Mouse (Mus musculus) midbrain, embryonic 15.5 days (tissue): ENCODE data around the gene Rnf8. TPM values are rescaled to one million over a fixed set of nuclear protein-coding genes. Genes with fewer than 3 reads are reported as not detected.

Experiments used
- ATAC-seq: fragments of 200-750 bp; cut with Nextera tagmentation; replicated peaks from 2 replicates; pipeline ENCODE4 v1.8.0; 2017; ENCODE audit warnings: moderate TSS enrichment
- H3K27ac ChIP-seq: fragments of 300-500 bp; sonication (generic); 2 replicates; pipeline ENCODE4 v1.5.1; 2015; ENCODE audit warnings: mild to moderate bottlenecking, inconsistent platforms
- H3K27me3 ChIP-seq: fragments of 300-500 bp; sonication (generic); replicated peaks from 2 replicates; pipeline ENCODE4 v1.6.1; 2015; ENCODE audit warnings: inconsistent platforms
- H3K36me3 ChIP-seq: fragments of 300-500 bp; sonication (generic); replicated peaks from 2 replicates; pipeline ENCODE4 v1.6.1; 2015; ENCODE audit warnings: inconsistent platforms
- H3K4me1 ChIP-seq: fragments of 300-500 bp; sonication (generic); 2 replicates; pipeline ENCODE4 v1.6.1; 2015; ENCODE audit warnings: inconsistent platforms
- H3K4me2 ChIP-seq: fragments of 300-500 bp; sonication (generic); 2 replicates; pipeline ENCODE4 v1.6.1; 2015; ENCODE audit warnings: inconsistent platforms, mild to moderate bottlenecking, moderate library complexity
- H3K4me3 ChIP-seq: fragments of 300-500 bp; sonication (generic); 2 replicates; pipeline ENCODE4 v1.5.1; 2015; ENCODE audit warnings: mild to moderate bottlenecking, inconsistent platforms
- H3K9ac ChIP-seq: fragments of 300-500 bp; sonication (generic); 2 replicates; pipeline ENCODE4 v1.6.1; 2015; ENCODE audit warnings: mild to moderate bottlenecking, inconsistent platforms
- H3K9me3 ChIP-seq: fragments of 300-500 bp; sonication (generic); 2 replicates; pipeline ENCODE4 v1.6.1; 2016; ENCODE audit warnings: inconsistent platforms
- WGBS: fragments of 180-500 bp; shearing (Covaris S2); methylation state at CpG from one replicate; pipeline ENCODE4 v1.1.7; 2015; ENCODE audit warnings: mixed read lengths; 5-methylcytosine and 5-hydroxymethylcytosine counted together
- polyA plus RNA-seq: library from polyadenylated mRNA; unstranded; fragments of >200 nt; fragmentation: Nextera tagmentation; extraction: Ambion mirVana; gene quantifications from 2 replicates; pipeline ENCODE4 v1.2.1, GENCODE M21; 2015

The Rnf8 gene
- polyA plus RNA-seq, 1 experiment from 2014 or later = 85.6 TPM

DNA sequence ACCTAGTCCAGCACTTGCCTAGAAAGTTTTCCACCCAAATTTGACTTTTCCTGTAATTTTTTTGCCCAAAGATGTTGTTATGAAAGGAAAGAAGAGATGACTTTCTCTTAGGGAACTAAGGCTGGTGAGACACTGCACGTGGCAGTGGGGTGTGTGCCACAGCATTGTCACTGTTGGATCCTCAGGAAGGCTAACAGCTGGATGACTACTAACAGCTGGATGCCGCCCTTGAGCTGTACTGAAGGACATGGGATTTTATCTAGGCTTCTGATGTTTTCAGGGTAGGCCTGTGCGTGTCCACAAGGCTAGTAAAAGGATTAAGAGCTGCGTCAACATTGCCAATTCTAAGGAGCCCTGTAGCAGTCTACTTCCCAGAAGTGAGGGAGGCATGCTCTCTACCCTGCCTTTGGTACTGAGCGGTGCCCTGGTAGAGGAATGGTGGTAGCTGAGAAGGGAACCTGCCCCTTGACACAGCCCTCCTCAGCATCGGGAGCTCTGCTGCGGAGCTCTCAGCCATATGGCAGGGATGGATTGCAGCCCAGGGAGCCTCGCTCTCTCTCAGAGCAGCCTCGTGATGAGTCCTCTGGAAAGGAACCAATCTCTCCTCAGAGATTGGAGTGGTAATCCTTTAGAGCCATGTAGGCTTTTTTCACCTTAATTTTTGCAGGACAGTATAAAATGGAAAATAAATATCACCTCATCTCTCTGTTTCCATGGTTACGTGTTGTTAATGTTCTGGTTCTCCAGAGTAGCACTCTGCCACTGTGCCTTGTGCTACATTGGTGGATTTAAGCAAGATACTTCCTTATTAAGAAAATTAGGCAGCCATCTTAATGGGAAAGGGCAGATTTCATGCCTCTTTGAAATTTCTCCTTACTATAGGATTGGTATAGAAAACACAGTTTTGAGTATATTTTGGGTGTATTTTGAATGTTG is 53.7 kb downstream of the Rnf8 start:
- H3K27me3 ChIP-seq = no peaks in the 10 kb centered on the region
- H3K27ac ChIP-seq = peak overlapping the region; percentile 74
- peaks cover 10% of the 10 kb centered on the region for H3K4me1 ChIP-seq
- no peak overlapping the region for H3K9ac ChIP-seq
- H3K9me3 ChIP-seq = no peaks in the 10 kb centered on the region
- no peak overlapping the region for H3K4me2 ChIP-seq
- peak; percentile 56; the same call in 1 of the 2 replicates for ATAC-seq
- peaks cover under 1% of the 10 kb centered on the region; the same call in 1 of the 2 replicates for H3K36me3 ChIP-seq
- no peak overlapping the region for H3K4me3 ChIP-seq
- 58% methylated on average over 10 of the region's 10 CpGs for WGBS

DNA sequence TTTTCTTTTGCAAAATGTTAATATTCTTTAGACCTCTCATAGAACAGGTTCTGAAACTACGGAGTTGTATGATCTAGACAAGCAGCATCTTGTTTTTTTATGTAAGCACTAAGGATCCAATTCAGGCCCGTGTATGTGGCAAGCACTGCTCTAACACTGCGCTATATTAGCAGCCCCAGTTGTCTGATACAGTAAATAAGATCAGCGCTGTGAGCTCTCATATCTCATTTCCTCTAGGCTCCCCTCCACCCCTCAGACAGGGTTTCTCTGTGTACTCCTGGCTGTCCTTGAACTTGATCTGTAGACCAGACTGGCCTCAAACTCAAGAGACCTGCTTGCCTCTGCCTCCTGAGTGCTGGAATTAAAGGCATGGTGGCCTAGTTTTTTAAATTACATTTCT is 54.4 kb downstream of the Rnf8 start:
- Histone ChIP-seq H3K4me3 (no peak overlapping the region), H3K4me2 (no peak overlapping the region), H3K36me3 (peaks cover 7% of the 10 kb centered on the region; the same call in 1 of the 2 replicates), H3K9ac (no peak overlapping the region), H3K27me3 (no peaks in the 10 kb centered on the region), H3K9me3 (no peaks in the 10 kb centered on the region), H3K27ac (no peak overlapping the region), H3K4me1 (peaks cover 10% of the 10 kb centered on the region)
- WGBS = 88% methylated on average over 4 of the region's 4 CpGs
- no peak for ATAC-seq

DNA sequence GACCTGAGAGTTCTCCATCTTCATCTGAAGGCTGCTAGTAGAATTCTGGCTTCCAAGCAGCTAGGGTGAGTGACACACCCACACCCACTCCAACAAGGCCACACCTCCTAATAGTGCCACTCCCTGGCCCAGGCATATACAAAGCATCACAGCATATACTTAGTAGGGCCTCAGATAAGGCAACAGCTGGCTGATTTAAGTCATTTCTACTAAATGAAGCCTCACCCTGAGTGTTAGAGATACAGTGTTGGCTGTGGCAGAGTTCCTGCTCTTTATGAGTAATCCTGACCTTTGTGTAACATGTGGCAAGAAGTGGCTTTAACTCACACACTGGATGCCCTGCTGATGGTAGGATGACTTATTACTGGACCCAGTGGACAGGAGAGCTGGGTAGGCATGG is 55.3 kb downstream of the Rnf8 start:
- ATAC-seq = no peak
- no peak overlapping the region for H3K9ac ChIP-seq
- no peak overlapping the region for H3K4me3 ChIP-seq
- no peak overlapping the region for H3K27ac ChIP-seq
- H3K4me1 ChIP-seq = peaks cover 10% of the 10 kb centered on the region
- H3K27me3 ChIP-seq = no peaks in the 10 kb centered on the region
- peaks cover 14% of the 10 kb centered on the region; the same call in 1 of the 2 replicates for H3K36me3 ChIP-seq
- H3K9me3 ChIP-seq = no peaks in the 10 kb centered on the region
- no peak overlapping the region for H3K4me2 ChIP-seq

DNA sequence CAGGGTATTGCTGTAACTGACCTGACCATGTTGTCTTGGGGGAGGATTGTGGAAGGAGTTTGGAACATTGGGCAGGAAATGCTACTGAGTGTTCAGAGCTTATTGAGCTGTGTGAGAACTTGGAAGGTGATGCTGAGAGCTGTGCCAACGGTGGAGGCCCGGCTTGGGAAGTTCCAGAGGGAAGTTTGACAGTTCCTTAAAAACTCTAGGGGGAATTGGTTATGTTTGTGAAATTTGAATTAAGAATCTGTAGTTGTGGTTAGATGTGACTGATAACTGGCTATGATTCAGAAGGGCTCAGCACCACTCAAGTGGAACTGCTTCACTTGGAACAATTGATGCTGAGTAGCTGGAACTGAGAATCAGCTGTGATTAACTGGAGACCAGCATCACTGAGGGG is 56.4 kb downstream of the Rnf8 start:
- Histone ChIP-seq H3K4me3 (no peak overlapping the region), H3K27ac (no peak overlapping the region), H3K9ac (no peak overlapping the region), H3K4me1 (peaks cover 10% of the 10 kb centered on the region), H3K9me3 (no peaks in the 10 kb centered on the region), H3K27me3 (no peaks in the 10 kb centered on the region), H3K36me3 (peaks cover 19% of the 10 kb centered on the region; the same call in 1 of the 2 replicates), H3K4me2 (no peak overlapping the region)
- 91% methylated on average over 2 of the region's 2 CpGs for WGBS
- ATAC-seq = no peak

DNA sequence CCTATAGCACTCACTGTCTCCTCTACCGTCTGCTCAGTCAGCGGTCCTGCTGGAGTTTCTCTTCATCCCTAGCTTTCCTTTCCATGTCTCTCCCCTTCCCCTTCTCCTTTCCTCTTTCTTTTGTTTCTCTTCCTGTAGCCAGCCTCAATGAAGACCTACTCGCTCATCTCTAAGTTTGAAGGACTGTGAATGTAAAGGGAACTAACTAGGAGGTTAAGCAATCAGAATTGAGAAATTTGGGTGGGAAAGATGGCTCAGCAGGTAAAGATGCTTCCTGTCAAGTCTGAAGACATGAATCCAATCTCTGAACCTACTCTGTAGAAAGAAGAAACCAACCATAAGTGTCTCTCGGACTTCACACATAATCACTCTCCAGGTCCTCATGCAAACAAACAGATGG is 58.7 kb downstream of the Rnf8 start:
- no peak overlapping the region for H3K4me2 ChIP-seq
- H3K27ac ChIP-seq = no peak overlapping the region
- H3K27me3 ChIP-seq = no peaks in the 10 kb centered on the region
- peaks cover 32% of the 10 kb centered on the region for H3K36me3 ChIP-seq
- H3K4me3 ChIP-seq = no peak overlapping the region
- WGBS = 90% methylated on average over 4 of the region's 4 CpGs
- peaks cover 6% of the 10 kb centered on the region for H3K4me1 ChIP-seq
- no peak overlapping the region for H3K9ac ChIP-seq
- no peak for ATAC-seq
- H3K9me3 ChIP-seq = no peaks in the 10 kb centered on the region

DNA sequence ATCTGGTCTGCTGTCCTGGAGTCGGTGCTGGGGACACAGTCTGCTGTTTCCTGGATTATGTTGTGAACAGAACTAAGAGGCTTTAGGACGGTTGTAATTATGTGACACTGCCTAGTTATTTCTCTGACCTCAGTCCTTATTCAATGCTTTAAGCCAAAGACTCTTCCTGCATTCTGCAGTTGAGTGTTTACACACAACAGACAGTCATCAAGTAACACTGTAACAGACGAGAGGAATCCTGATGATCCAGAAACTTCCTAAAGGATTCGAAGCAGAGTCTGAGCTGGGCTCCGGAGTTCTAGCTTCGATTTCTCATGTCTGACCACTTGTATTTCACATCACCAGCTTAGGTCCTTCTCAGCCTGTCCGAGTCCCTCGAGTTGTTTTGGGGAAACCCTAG is 63.9 kb downstream of the Rnf8 start:
- ATAC-seq = no peak
- Histone ChIP-seq H3K27ac (no peak overlapping the region), H3K9ac (no peak overlapping the region), H3K9me3 (no peaks in the 10 kb centered on the region), H3K4me3 (no peak overlapping the region), H3K36me3 (peaks cover 45% of the 10 kb centered on the region), H3K4me2 (no peak overlapping the region), H3K4me1 (peaks cover 14% of the 10 kb centered on the region), H3K27me3 (no peaks in the 10 kb centered on the region)
- WGBS = 85% methylated on average over 8 of the region's 8 CpGs

DNA sequence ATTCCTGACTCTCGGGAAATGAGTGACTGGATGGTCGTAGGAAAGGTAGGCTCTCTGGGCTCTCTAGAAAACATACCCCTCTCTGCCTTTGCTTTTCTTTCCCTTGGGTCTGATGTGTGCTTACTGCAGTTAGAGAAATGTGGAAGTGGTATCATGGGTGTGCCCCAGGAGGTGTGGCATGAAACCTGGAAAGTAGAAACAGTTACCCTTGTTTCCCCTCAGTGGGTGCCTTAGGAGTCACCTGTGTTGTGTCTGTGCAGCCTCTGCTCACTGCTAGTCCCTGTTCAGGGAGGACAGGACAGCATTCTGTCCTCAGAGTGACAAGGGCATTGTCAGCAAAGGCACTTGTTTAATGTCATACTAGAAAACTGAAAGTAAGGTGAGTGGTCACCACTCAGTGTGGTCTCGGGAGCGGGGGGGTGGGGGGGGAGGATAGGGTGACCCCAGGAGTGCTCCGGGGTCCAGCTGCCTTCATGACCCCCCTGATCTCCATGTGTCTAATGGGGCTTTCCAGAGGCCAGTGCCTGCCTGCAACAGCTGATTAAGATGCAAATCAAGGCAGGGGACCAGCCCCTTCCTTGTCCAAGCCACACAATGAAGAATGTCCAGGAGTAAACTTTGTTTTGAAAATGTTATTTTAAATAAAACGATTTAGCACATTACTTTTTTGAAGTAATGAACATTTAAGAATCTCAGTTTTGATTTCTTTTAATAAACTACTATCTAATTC is 64.6 kb downstream of the Rnf8 start:
- Histone ChIP-seq H3K9ac (no peak overlapping the region), H3K36me3 (peaks cover 38% of the 10 kb centered on the region), H3K27me3 (no peaks in the 10 kb centered on the region), H3K4me1 (peaks cover 14% of the 10 kb centered on the region), H3K4me3 (no peak overlapping the region), H3K9me3 (no peaks in the 10 kb centered on the region), H3K4me2 (no peak overlapping the region), H3K27ac (no peak overlapping the region)
- 77% methylated on average over 6 of the region's 6 CpGs for WGBS
- no peak for ATAC-seq

DNA sequence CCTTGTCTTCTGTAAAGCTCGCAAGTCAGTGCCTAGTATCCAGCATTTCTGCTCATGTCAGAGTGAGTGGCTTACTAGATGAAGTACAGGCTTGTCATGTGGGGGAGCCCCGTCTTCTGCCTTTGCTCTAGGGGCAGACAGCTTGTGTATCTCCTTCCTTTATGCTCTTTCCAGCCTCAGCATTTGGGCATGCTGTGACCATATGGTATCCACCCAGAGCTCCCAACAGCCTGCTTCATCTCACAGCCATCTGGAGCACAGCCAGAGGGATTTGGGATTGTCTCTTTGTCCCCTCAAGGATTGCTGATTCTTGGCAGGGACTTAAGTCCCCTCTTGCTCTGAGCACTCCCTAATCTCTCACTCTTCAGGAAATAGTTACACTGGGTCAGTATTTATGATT is 65.6 kb downstream of the Rnf8 start:
- peaks cover 33% of the 10 kb centered on the region for H3K36me3 ChIP-seq

DNA sequence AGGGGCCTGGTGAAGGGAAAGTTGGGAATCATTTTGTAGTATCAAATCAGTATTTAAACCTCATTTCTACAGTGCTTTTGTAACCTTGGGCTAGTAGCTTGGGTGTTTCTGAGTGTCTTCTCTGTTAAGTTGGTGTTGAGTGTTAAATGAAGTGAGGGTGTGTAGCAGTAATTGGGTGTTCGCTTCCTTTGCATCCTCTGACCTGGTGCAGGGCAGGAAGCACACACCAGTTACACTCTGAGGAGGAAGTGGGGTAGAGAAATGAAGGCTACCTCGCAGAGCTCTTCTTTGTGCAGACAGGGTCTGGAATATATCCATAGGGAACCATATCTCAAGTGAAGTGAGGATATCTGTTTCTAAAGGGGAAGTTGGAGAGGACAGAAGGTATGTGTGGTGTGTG is 66.3 kb downstream of the Rnf8 start:
- Histone ChIP-seq H3K27ac (no peak overlapping the region), H3K4me2 (no peak overlapping the region), H3K4me1 (peaks cover 14% of the 10 kb centered on the region), H3K9ac (no peak overlapping the region), H3K36me3 (peaks cover 33% of the 10 kb centered on the region), H3K9me3 (no peaks in the 10 kb centered on the region), H3K4me3 (no peak overlapping the region), H3K27me3 (no peaks in the 10 kb centered on the region)
- WGBS = 97% methylated on average over 2 of the region's 2 CpGs
- no peak for ATAC-seq

More for the DNA sequence above, 65.6 kb downstream of the Rnf8 start:
- no peaks in the 10 kb centered on the region for H3K9me3 ChIP-seq
- no peak overlapping the region for H3K4me2 ChIP-seq
- WGBS = 63% methylated on average over 2 of the region's 2 CpGs
- no peaks in the 10 kb centered on the region for H3K27me3 ChIP-seq
- H3K4me3 ChIP-seq = no peak overlapping the region
- ATAC-seq = no peak
- H3K4me1 ChIP-seq = peaks cover 14% of the 10 kb centered on the region
- H3K9ac ChIP-seq = no peak overlapping the region
- H3K27ac ChIP-seq = 0 out of 2 replicates have a peak overlapping the region, but pooled peaks have one; percentile 34

DNA sequence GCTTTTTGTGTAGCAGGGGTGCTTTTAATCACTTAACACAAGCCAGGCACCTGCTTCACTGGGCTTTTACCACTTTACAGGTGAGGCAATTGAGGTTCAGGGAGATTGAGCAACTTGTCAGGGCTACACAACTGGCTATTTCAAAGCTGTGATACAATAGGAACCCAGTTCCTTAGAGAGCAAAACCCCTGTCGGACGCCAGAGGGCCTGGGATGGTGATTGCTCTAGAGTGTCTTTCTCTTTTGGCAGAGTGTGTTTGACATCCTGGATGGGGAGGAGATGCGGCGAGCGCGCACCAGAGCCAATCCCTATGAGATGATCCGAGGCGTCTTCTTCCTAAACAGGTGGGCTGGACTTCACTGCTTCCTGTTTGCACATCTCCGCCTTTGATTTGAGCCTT is 67.1 kb downstream of the Rnf8 start:
- H3K4me3 ChIP-seq = no peak overlapping the region
- peaks cover 14% of the 10 kb centered on the region for H3K4me1 ChIP-seq
- WGBS = 91% methylated on average over 9 of the region's 9 CpGs
- H3K27ac ChIP-seq = no peak overlapping the region
- H3K4me2 ChIP-seq = no peak overlapping the region
- no peak for ATAC-seq
- H3K36me3 ChIP-seq = peaks cover 29% of the 10 kb centered on the region
- H3K27me3 ChIP-seq = no peaks in the 10 kb centered on the region
- no peak overlapping the region for H3K9ac ChIP-seq
- no peaks in the 10 kb centered on the region for H3K9me3 ChIP-seq

DNA sequence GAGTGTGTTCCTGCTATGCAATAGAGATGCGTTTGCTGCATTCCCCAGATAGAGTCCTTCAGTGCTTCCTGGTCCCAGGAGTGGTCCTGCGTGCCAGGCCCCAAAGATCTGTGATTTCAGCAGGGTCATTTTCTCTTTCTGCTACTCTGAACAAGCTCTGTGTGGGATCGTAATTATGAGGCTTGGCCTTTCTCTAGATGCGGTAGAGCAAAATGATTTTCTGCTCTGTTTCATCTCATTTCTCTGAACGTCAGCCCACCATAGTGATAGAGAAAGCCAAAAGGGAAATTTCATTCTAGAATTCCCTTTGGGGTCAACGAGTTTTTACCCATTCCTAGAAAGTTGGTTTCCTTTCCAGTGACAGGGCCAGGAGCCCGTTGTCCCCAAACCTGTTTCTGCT is 67.7 kb downstream of the Rnf8 start:
- Histone ChIP-seq H3K9ac (no peak overlapping the region), H3K4me3 (no peak overlapping the region), H3K4me2 (no peak overlapping the region), H3K9me3 (no peaks in the 10 kb centered on the region), H3K4me1 (peaks cover 14% of the 10 kb centered on the region), H3K27ac (no peak overlapping the region), H3K36me3 (peaks cover 23% of the 10 kb centered on the region), H3K27me3 (no peaks in the 10 kb centered on the region)
- no peak for ATAC-seq
- 80% methylated on average over 7 of the region's 7 CpGs for WGBS

DNA sequence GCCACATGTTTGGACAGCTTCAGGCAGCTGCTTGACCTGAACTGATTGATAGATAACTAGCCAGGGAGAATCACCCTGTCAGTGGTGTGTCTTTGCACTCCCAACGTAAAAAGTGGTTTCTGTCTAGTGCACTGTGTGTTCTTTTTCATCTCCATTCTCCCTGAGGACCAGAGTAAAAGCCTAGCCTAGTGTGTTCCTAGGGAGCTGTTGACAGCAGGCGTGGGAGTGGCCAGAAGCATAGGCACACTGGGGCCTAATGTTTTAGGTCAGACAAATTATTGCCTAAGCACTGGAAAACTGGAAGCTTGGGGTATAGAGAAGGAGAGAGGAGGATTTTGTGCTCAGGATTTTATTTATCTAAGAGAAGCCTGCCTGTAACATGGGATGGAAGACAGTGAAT is 68.5 kb downstream of the Rnf8 start:
- no peaks in the 10 kb centered on the region for H3K9me3 ChIP-seq
- no peaks in the 10 kb centered on the region for H3K27me3 ChIP-seq
- no peak overlapping the region for H3K4me3 ChIP-seq
- H3K36me3 ChIP-seq = peaks cover 23% of the 10 kb centered on the region
- no peak overlapping the region for H3K27ac ChIP-seq
- H3K9ac ChIP-seq = no peak overlapping the region
- H3K4me1 ChIP-seq = peaks cover 14% of the 10 kb centered on the region
- no peak overlapping the region for H3K4me2 ChIP-seq
- 69% methylated on average over 2 of the region's 2 CpGs for WGBS
- ATAC-seq = no peak
